Mouse (Mus musculus): ENCODE data around the gene Ankrd36. TPM values are rescaled to one million over a fixed set of nuclear protein-coding genes. Genes with fewer than 3 reads are reported as not detected.
"Not testable (repeated sequence)": the region's sequence is repeated elsewhere in the genome, so short reads cannot be mapped to it uniquely, and the experiment has no call there.

The Ankrd36 gene
- not detected for total RNA-seq (2021)
- long read RNA-seq, experiment 1, partial matches to known transcripts = 0 of 2 reads
- long read RNA-seq, experiment 1, other reads (novel, unspliced or antisense) = 2 of 2 reads
- long read RNA-seq, experiment 2, partial matches to known transcripts = 0 of 6 reads
- long read RNA-seq, experiment 2, other reads (novel, unspliced or antisense) = 6 of 6 reads

GRCm38 (mm10) chr11:5569474-5569873, at the start of gene Ankrd36:
Ankrd36 (plus strand) TSS chr11:5569684.
- no peak for DNase-seq (ENCODE audit: low spot score in 2 of 2)

GRCm38 (mm10) chr11:5520412-5521265, 48.8 kb upstream of the Ankrd36 start, which contains the start of gene Xbp1:
Xbp1 (plus strand) TSS chr11:5520659.
- DNase-seq (ENCODE audit: low spot score in 2 of 2) = peak; percentile 97

GRCm38 (mm10) chr11:5521266-5521515, 48.3 kb upstream of the Ankrd36 start:
- no peak for DNase-seq (ENCODE audit: low spot score in 2 of 2)

- DNase-seq (ENCODE audit: low spot score in 2 of 2) = peak; percentile 64 to 65
These were observed 47.8 kb upstream of the Ankrd36 start for GRCm38 (mm10) chr11:5521516-5522291.

- DNase-seq (ENCODE audit: low spot score in 2 of 2) = no peak
These were observed 46.6 kb upstream of the Ankrd36 start for GRCm38 (mm10) chr11:5522798-5523415.

- no peak for DNase-seq (ENCODE audit: low spot score in 2 of 2)
These were observed 44.1 kb upstream of the Ankrd36 start for GRCm38 (mm10) chr11:5525418-5525817.

- no peak for DNase-seq (ENCODE audit: low spot score in 2 of 2)
These were observed 42.7 kb upstream of the Ankrd36 start for GRCm38 (mm10) chr11:5526573-5527439.

GRCm38 (mm10) chr11:5527865-5528523, 41.5 kb upstream of the Ankrd36 start:
- no peak for DNase-seq (ENCODE audit: low spot score in 2 of 2)

GRCm38 (mm10) chr11:5528841-5529240, 40.6 kb upstream of the Ankrd36 start:
- DNase-seq (ENCODE audit: low spot score in 2 of 2) = no peak

- DNase-seq (ENCODE audit: low spot score in 2 of 2) = no peak
These were observed 39.3 kb upstream of the Ankrd36 start for GRCm38 (mm10) chr11:5530172-5530571.

- no peak for DNase-seq (ENCODE audit: low spot score in 2 of 2)
These were observed 38.8 kb upstream of the Ankrd36 start for GRCm38 (mm10) chr11:5530717-5531116.

- no peak for DNase-seq (ENCODE audit: low spot score in 2 of 2)
These were observed 36.4 kb upstream of the Ankrd36 start for GRCm38 (mm10) chr11:5533108-5533507.

- not testable (repeated sequence) for DNase-seq (ENCODE audit: low spot score in 2 of 2)
These were observed 32.0 kb upstream of the Ankrd36 start for GRCm38 (mm10) chr11:5537454-5537853.

- no peak for DNase-seq (ENCODE audit: low spot score in 2 of 2)
These were observed 29.2 kb upstream of the Ankrd36 start for GRCm38 (mm10) chr11:5540331-5540730.

GRCm38 (mm10) chr11:5541230-5541798, 28.2 kb upstream of the Ankrd36 start:
- no peak for DNase-seq (ENCODE audit: low spot score in 2 of 2)

GRCm38 (mm10) chr11:5541799-5542481, 27.5 kb upstream of the Ankrd36 start, which contains the start of gene Ccdc117:
Ccdc117 (minus strand) TSS chr11:5542187.
- peak; percentile 71 to 92 for DNase-seq (ENCODE audit: low spot score in 2 of 2)

- DNase-seq (ENCODE audit: low spot score in 2 of 2) = no peak
These were observed 26.9 kb upstream of the Ankrd36 start for GRCm38 (mm10) chr11:5542482-5543185.

- DNase-seq (ENCODE audit: low spot score in 2 of 2) = no peak
These were observed 26.2 kb upstream of the Ankrd36 start for GRCm38 (mm10) chr11:5543281-5543680.

All from layer of hippocampus, postnatal 14 days (tissue).